Mouse (Mus musculus) hindbrain, embryonic 12.5 days (tissue): ENCODE measurements around the gene Faap100. TPM values are rescaled to one million over a fixed set of nuclear protein-coding genes. Genes with fewer than 3 reads are reported as not detected.

ENCODE experiments used
- ATAC-seq: fragments of 200-750 bp; cut with Nextera tagmentation; 2 replicates; pipeline ENCODE4 v1.8.0; 2017; ENCODE audit warnings: moderate TSS enrichment; ENCODE audit not compliant: low FRiP score
- H3K27ac ChIP-seq: fragments of 300-500 bp; sonication (generic); 2 replicates; pipeline ENCODE4 v1.5.1; 2016; ENCODE audit warnings: mild to moderate bottlenecking
- H3K27me3 ChIP-seq: fragments of 300-500 bp; sonication (generic); 2 replicates; pipeline ENCODE4 v1.6.1; 2016; ENCODE audit warnings: mild to moderate bottlenecking
- H3K36me3 ChIP-seq: fragments of 300-500 bp; sonication (generic); 2 replicates; pipeline ENCODE4 v1.6.1; 2016; ENCODE audit warnings: mild to moderate bottlenecking
- H3K4me1 ChIP-seq: fragments of 300-500 bp; sonication (generic); 2 replicates; pipeline ENCODE4 v1.6.1; 2016
- H3K4me2 ChIP-seq: fragments of 300-500 bp; sonication (generic); replicated peaks from 2 replicates; pipeline ENCODE4 v1.6.1; 2016; ENCODE audit warnings: mild to moderate bottlenecking
- H3K4me3 ChIP-seq: fragments of 300-500 bp; sonication (generic); 2 replicates; pipeline ENCODE4 v1.5.1; 2016; ENCODE audit warnings: mild to moderate bottlenecking
- H3K9ac ChIP-seq: fragments of 300-500 bp; sonication (generic); 2 replicates; pipeline ENCODE4 v1.6.1; 2016; ENCODE audit warnings: mild to moderate bottlenecking, moderate library complexity
- H3K9me3 ChIP-seq: fragments of 300-500 bp; sonication (generic); replicated peaks from 2 replicates; pipeline ENCODE4 v1.6.1; 2016; ENCODE audit warnings: mild to moderate bottlenecking
- WGBS: fragments of 180-500 bp; shearing (Covaris S2); methylation state at CpG from one replicate; pipeline ENCODE4 v1.1.7; 2016; 5-methylcytosine and 5-hydroxymethylcytosine counted together
- polyA plus RNA-seq: library from polyadenylated mRNA; unstranded; fragments of >200 nt; fragmentation: Nextera tagmentation; extraction: Ambion mirVana; gene quantifications from 2 replicates; pipeline ENCODE4 v1.2.1, GENCODE M21; 2016

The Faap100 gene
- polyA plus RNA-seq, 1 experiment from 2014 or later, result 59.1 TPM

GRCm38 (mm10) chr11:120395661-120396060 is 17.1 kb upstream of the Faap100 start:
- Histone ChIP-seq H3K9ac (no peak overlapping the region), H3K4me1 (no peaks in the 10 kb centered on the region), H3K27me3 (no peaks in the 10 kb centered on the region), H3K9me3 (no peaks in the 10 kb centered on the region), H3K4me2 (no peak overlapping the region), H3K27ac (no peak overlapping the region), H3K36me3 (peaks cover 61% of the 10 kb centered on the region), H3K4me3 (no peak overlapping the region)
- 87% methylated on average over 4 of the region's 4 CpGs for WGBS
- no peak for ATAC-seq

- Histone ChIP-seq H3K4me2 (no peak overlapping the region), H3K4me3 (no peak overlapping the region), H3K9ac (no peak overlapping the region), H3K9me3 (no peaks in the 10 kb centered on the region), H3K27me3 (no peaks in the 10 kb centered on the region), H3K4me1 (no peaks in the 10 kb centered on the region), H3K36me3 (peaks cover 62% of the 10 kb centered on the region), H3K27ac (no peak overlapping the region)
- no peak for ATAC-seq
- 93% methylated on average over 9 of the region's 9 CpGs for WGBS
These were observed 10.0 kb upstream of the Faap100 start for GRCm38 (mm10) chr11:120388580-120388979.

GRCm38 (mm10) chr11:120387157-120387556 is 8.6 kb upstream of the Faap100 start:
- WGBS, result 83% methylated on average over 2 of the region's 2 CpGs
- H3K4me2 ChIP-seq, result no peak overlapping the region
- no peak overlapping the region for H3K27ac ChIP-seq
- H3K4me3 ChIP-seq, result no peak overlapping the region
- no peaks in the 10 kb centered on the region for H3K4me1 ChIP-seq
- no peaks in the 10 kb centered on the region for H3K27me3 ChIP-seq
- no peak for ATAC-seq
- peaks cover 61% of the 10 kb centered on the region for H3K36me3 ChIP-seq
- no peaks in the 10 kb centered on the region for H3K9me3 ChIP-seq
- no peak overlapping the region for H3K9ac ChIP-seq

GRCm38 (mm10) chr11:120386632-120387031 is 8.1 kb upstream of the Faap100 start:
- Histone ChIP-seq H3K4me2 (no peak overlapping the region), H3K9me3 (no peaks in the 10 kb centered on the region), H3K9ac (no peak overlapping the region), H3K27ac (no peak overlapping the region), H3K4me3 (no peak overlapping the region), H3K36me3 (peaks cover 65% of the 10 kb centered on the region), H3K27me3 (no peaks in the 10 kb centered on the region), H3K4me1 (no peaks in the 10 kb centered on the region)
- ATAC-seq, result no peak
- WGBS, result 97% methylated on average over 6 of the region's 6 CpGs

- no peak overlapping the region for H3K27ac ChIP-seq
- H3K9ac ChIP-seq, result no peak overlapping the region
- H3K36me3 ChIP-seq, result peaks cover 67% of the 10 kb centered on the region
- 96% methylated on average over 9 of the region's 9 CpGs for WGBS
- no peak overlapping the region for H3K4me3 ChIP-seq
- ATAC-seq, result no peak
- peaks cover 16% of the 10 kb centered on the region for H3K4me1 ChIP-seq
- no peaks in the 10 kb centered on the region for H3K27me3 ChIP-seq
- H3K4me2 ChIP-seq, result no peak overlapping the region
- H3K9me3 ChIP-seq, result no peaks in the 10 kb centered on the region
These were observed 3.9 kb upstream of the Faap100 start for GRCm38 (mm10) chr11:120382509-120382908.

- Histone ChIP-seq H3K4me3 (no peak overlapping the region), H3K9ac (no peak overlapping the region), H3K36me3 (peaks cover 69% of the 10 kb centered on the region), H3K27ac (no peak overlapping the region), H3K4me1 (peaks cover 25% of the 10 kb centered on the region), H3K27me3 (no peaks in the 10 kb centered on the region), H3K9me3 (no peaks in the 10 kb centered on the region), H3K4me2 (no peak overlapping the region)
- ATAC-seq, result no peak
- 91% methylated on average over 4 of the region's 4 CpGs for WGBS
These were observed 2.6 kb upstream of the Faap100 start for GRCm38 (mm10) chr11:120381157-120381556.

- H3K4me2 ChIP-seq, result no peak overlapping the region
- peaks cover 25% of the 10 kb centered on the region for H3K4me1 ChIP-seq
- no peak overlapping the region for H3K27ac ChIP-seq
- no peaks in the 10 kb centered on the region for H3K9me3 ChIP-seq
- WGBS, result 94% methylated on average over 3 of the region's 3 CpGs
- no peak for ATAC-seq
- no peak overlapping the region for H3K4me3 ChIP-seq
- peaks cover 68% of the 10 kb centered on the region for H3K36me3 ChIP-seq
- H3K27me3 ChIP-seq, result no peaks in the 10 kb centered on the region
- no peak overlapping the region for H3K9ac ChIP-seq
These were observed 1.7 kb upstream of the Faap100 start for GRCm38 (mm10) chr11:120380271-120380670.

- Histone ChIP-seq H3K27ac (peak overlapping the region; percentile 77), H3K4me2 (peak overlapping the region; percentile 95), H3K36me3 (peaks cover 68% of the 10 kb centered on the region), H3K4me1 (peaks cover 25% of the 10 kb centered on the region), H3K4me3 (peak overlapping the region; percentile 83), H3K9me3 (no peaks in the 10 kb centered on the region), H3K9ac (peak overlapping the region; percentile 89), H3K27me3 (no peaks in the 10 kb centered on the region)
- peak; percentile 46 for ATAC-seq
- 4% methylated on average over 35 of the region's 40 CpGs for WGBS
These were observed 443 bp downstream of the Faap100 start for GRCm38 (mm10) chr11:120378031-120378610.

GRCm38 (mm10) chr11:120377337-120377736 is 1.2 kb downstream of the Faap100 start:
- Histone ChIP-seq H3K36me3 (peaks cover 69% of the 10 kb centered on the region), H3K4me1 (peaks cover 25% of the 10 kb centered on the region), H3K4me2 (peak overlapping the region; percentile 95), H3K9ac (peak overlapping the region; percentile 89), H3K4me3 (peak overlapping the region; percentile 83), H3K9me3 (no peaks in the 10 kb centered on the region), H3K27ac (0 out of 2 replicates have a peak overlapping the region, but pooled peaks have one; percentile 12), H3K27me3 (no peaks in the 10 kb centered on the region)
- ATAC-seq, result no peak
- 73% methylated on average over 10 of the region's 10 CpGs for WGBS

- 90% methylated on average over 17 of the region's 17 CpGs for WGBS
- no peak overlapping the region for H3K27ac ChIP-seq
- peaks cover 69% of the 10 kb centered on the region for H3K36me3 ChIP-seq
- no peak overlapping the region for H3K4me3 ChIP-seq
- no peaks in the 10 kb centered on the region for H3K9me3 ChIP-seq
- peak overlapping the region; percentile 95; the same call in 1 of the 2 replicates for H3K4me2 ChIP-seq
- H3K9ac ChIP-seq, result peak overlapping the region; percentile 89; the same call in 1 of the 2 replicates
- no peaks in the 10 kb centered on the region for H3K27me3 ChIP-seq
- peaks cover 25% of the 10 kb centered on the region for H3K4me1 ChIP-seq
- no peak for ATAC-seq
These were observed 2.0 kb downstream of the Faap100 start for GRCm38 (mm10) chr11:120376302-120377160.

GRCm38 (mm10) chr11:120375324-120375723 is 3.2 kb downstream of the Faap100 start:
- H3K36me3 ChIP-seq, result peaks cover 69% of the 10 kb centered on the region
- H3K27me3 ChIP-seq, result no peaks in the 10 kb centered on the region
- no peak overlapping the region for H3K4me3 ChIP-seq
- no peak for ATAC-seq
- no peak overlapping the region for H3K9ac ChIP-seq
- no peak overlapping the region for H3K4me2 ChIP-seq
- H3K27ac ChIP-seq, result no peak overlapping the region
- peaks cover 25% of the 10 kb centered on the region for H3K4me1 ChIP-seq
- no peaks in the 10 kb centered on the region for H3K9me3 ChIP-seq
- 94% methylated on average over 10 of the region's 10 CpGs for WGBS

GRCm38 (mm10) chr11:120373820-120374586 is 4.6 kb downstream of the Faap100 start:
- peaks cover 73% of the 10 kb centered on the region for H3K36me3 ChIP-seq
- H3K27ac ChIP-seq, result no peak overlapping the region
- no peak for ATAC-seq
- peaks cover 25% of the 10 kb centered on the region for H3K4me1 ChIP-seq
- H3K27me3 ChIP-seq, result no peaks in the 10 kb centered on the region
- no peak overlapping the region for H3K4me3 ChIP-seq
- WGBS, result 92% methylated on average over 23 of the region's 23 CpGs
- no peaks in the 10 kb centered on the region for H3K9me3 ChIP-seq
- H3K9ac ChIP-seq, result 0 out of 2 replicates have a peak overlapping the region, but pooled peaks have one; percentile 33
- no peak overlapping the region for H3K4me2 ChIP-seq
